Mouse (Mus musculus) limb, embryonic 10.5 days (tissue): ENCODE measurements at regions not wholly inside any gene's neighbourhood (a gene's known extent, or its start where the extent isn't known, plus 50 kb on each side); places are given as distances from the start of the nearest gene placed in this dataset.

Experiments
- DNase-seq: peaks from one replicate; pipeline ENCODE4 v3.0.0-alpha.2; 2017; ENCODE audit warnings: low spot score
- H3K27ac ChIP-seq: fragments of 300-500 bp; sonication (generic); 2 replicates; pipeline ENCODE4 v1.5.1; 2016; ENCODE audit warnings: mild to moderate bottlenecking
- H3K27me3 ChIP-seq: fragments of 300-500 bp; sonication (generic); 2 replicates; pipeline ENCODE4 v1.6.1; 2016; ENCODE audit warnings: low read depth, mild to moderate bottlenecking; ENCODE audit not compliant: poor library complexity, severe bottlenecking
- H3K36me3 ChIP-seq: fragments of 300-500 bp; sonication (generic); 2 replicates; pipeline ENCODE4 v1.6.1; 2016; ENCODE audit warnings: mild to moderate bottlenecking, moderate library complexity
- H3K4me1 ChIP-seq: fragments of 300-500 bp; sonication (generic); 2 replicates; pipeline ENCODE4 v1.6.1; 2016
- H3K4me3 ChIP-seq: fragments of 300-500 bp; sonication (generic); 2 replicates; pipeline ENCODE4 v1.5.1; 2016; ENCODE audit warnings: mild to moderate bottlenecking, moderate library complexity
- H3K9me3 ChIP-seq: fragments of 300-500 bp; sonication (generic); replicated peaks from 2 replicates; pipeline ENCODE4 v1.6.1; 2016; ENCODE audit warnings: mild to moderate bottlenecking
- WGBS: fragments of 180-500 bp; shearing (Covaris S2); methylation state at CpG from one replicate; pipeline ENCODE4 v1.1.7; 2016; 5-methylcytosine and 5-hydroxymethylcytosine counted together

DNA sequence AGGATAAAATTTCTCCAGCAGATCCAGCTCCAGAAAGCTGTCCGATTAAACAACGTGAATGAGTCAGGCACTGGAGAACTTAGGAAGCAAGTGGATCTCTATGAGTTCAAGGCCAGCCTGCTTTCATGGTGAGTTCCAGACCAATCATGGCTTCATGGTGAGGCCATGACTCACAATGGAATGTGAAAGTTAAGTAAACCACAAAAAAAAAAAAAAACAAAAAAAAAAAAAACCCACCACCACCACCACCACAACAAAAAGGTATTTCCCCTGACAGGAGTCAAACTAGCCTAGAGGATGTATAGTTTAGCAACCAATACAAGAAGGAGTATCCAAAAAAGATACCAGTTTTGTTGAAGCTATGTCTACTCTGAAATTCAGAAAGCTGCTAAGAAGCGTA, 188.5 kb upstream of the Adgrl2 start:
- Histone ChIP-seq H3K4me1 (peaks cover 39% of the 10 kb centered on the region), H3K4me3 (no peak overlapping the region), H3K36me3 (no peaks in the 10 kb centered on the region), H3K27ac (no peak overlapping the region), H3K9me3 (no peaks in the 10 kb centered on the region), H3K27me3 (no peaks in the 10 kb centered on the region)
- DNase-seq, result no peak
- 95% methylated on average over 3 of the region's 3 CpGs for WGBS

DNA sequence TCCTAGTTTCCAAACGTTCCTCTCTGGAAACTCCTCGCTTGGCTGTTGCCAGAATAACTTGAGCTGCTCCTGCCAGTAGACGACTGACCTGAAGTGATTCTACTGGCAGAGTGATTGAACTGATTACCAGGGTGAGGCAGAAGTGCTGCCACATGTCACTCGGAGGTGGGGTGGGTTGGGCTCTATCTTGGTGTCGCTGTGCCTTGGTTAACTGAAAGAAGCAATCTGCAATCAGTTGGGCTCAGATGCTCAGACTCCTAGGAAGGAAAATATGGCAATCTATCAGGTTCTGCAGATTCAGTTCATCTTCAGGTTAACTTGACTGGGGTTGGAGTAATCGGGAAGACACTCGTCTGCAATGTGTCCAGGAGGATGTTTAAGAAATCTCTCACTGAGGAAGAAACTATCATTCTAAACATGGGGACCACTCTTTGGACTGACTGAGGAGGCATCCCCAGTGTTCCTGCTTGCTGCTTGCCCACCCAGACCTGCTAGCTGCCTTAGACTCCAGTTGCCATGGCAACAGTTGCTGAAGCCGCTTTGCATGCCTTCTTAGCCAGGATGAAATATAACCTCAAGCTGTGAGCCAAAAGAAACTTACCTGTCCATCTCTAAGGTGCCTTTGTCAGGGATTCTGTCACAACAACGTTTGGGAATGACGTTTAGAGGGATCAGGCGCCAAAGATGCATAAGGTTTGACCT, 184.5 kb upstream of the Adgrl2 start:
- H3K4me1 ChIP-seq, result peaks cover 26% of the 10 kb centered on the region
- WGBS, result 71% methylated on average over 11 of the region's 11 CpGs
- no peaks in the 10 kb centered on the region for H3K27me3 ChIP-seq
- no peak overlapping the region for H3K4me3 ChIP-seq
- H3K36me3 ChIP-seq, result no peaks in the 10 kb centered on the region
- DNase-seq, result no peak
- no peak overlapping the region for H3K27ac ChIP-seq
- H3K9me3 ChIP-seq, result no peaks in the 10 kb centered on the region

DNA sequence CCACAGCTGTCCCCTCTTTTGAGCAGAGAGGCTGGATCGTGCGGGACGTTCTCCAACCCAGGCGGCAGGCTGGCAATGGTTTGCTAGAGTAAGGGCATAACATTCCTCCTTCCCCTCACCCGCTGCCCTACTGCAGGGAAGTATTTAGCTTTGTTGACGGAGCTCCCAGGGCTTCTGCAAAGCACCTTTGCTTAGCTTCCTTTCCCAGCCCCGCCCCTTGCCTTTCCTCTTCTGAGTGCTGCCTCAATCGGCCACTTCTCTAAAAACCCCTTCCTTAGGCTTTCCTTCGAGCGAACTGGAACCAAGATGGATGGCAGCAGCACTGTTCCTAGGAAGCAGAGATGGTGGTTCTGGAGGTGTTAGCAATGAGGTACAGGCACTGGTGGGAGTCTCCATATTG, 183.2 kb upstream of the Adgrl2 start:
- Histone ChIP-seq H3K4me1 (peaks cover 25% of the 10 kb centered on the region), H3K4me3 (no peak overlapping the region), H3K36me3 (no peaks in the 10 kb centered on the region), H3K9me3 (no peaks in the 10 kb centered on the region), H3K27ac (no peak overlapping the region), H3K27me3 (no peaks in the 10 kb centered on the region)
- no peak for DNase-seq
- WGBS, result 40% methylated on average over 10 of the region's 10 CpGs

DNA sequence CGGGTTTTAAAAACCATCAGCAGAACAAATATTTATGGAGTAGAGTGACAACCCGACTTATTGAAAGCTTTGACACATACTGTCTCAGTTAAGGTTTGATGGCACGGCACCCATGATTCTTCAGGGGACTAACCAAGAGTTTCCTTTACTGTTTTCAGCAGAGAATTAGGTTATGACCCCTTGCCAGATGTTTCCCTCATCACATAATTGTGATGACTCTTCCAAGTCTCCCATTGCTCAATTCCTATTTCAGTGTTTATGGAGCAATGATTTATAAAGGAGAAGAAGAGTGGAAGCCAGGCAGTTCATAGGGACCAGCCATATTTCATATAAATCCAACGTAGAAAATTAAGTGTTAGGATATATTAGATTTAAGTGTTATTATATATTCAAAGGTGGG, 181.4 kb upstream of the Adgrl2 start:
- H3K27me3 ChIP-seq, result no peaks in the 10 kb centered on the region
- WGBS, result 82% methylated on average over 4 of the region's 4 CpGs
- no peak overlapping the region for H3K27ac ChIP-seq
- no peaks in the 10 kb centered on the region for H3K36me3 ChIP-seq
- no peak overlapping the region for H3K4me3 ChIP-seq
- H3K4me1 ChIP-seq, result peaks cover 25% of the 10 kb centered on the region
- H3K9me3 ChIP-seq, result no peaks in the 10 kb centered on the region
- DNase-seq, result no peak

DNA sequence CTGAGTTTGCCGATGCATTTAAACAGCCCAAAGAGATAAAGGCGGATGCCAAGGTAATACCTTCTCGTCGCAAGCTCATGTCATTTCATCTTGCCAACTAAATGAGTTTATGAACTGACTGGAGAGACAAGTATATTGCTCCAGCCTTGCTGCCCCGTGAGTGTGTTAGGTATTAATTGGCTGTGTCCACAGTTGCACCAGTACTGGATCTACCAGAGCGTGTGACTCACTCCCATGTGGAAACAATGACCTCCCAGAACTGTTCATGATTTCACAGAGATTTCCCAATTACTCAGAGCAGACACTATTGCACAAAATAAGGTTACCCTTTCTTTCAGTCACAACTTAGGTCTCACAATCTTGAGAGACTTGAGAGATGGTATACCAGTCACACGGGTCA, 179.8 kb upstream of the Adgrl2 start:
- Histone ChIP-seq H3K36me3 (no peaks in the 10 kb centered on the region), H3K4me1 (peaks cover 21% of the 10 kb centered on the region), H3K27ac (peak overlapping the region; percentile 16; the same call in 1 of the 2 replicates), H3K4me3 (no peak overlapping the region), H3K27me3 (no peaks in the 10 kb centered on the region), H3K9me3 (no peaks in the 10 kb centered on the region)
- 83% methylated on average over 7 of the region's 7 CpGs for WGBS
- no peak for DNase-seq

DNA sequence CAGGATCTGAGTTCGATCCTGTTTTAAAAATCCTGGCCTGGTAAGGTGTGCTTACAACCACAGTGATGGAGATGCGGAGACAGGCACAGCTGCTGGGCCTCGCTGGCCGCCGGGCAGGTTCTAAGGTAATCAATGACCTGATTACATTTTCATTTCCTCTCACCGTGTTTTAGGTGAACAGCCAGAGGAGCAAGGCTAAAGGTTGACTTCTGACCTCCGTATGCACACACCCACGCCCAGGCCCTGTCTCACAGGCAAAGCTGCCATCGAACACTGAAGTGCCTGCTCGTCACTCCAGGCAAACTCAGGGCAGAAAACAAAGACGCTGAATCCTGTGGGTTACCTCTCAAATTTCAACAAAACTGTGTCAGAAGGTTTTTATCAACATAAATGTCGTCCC, 179.1 kb upstream of the Adgrl2 start:
- Histone ChIP-seq H3K4me3 (no peak overlapping the region), H3K9me3 (no peaks in the 10 kb centered on the region), H3K27ac (0 out of 2 replicates have a peak overlapping the region, but pooled peaks have one; percentile 16), H3K4me1 (peaks cover 18% of the 10 kb centered on the region), H3K27me3 (no peaks in the 10 kb centered on the region), H3K36me3 (no peaks in the 10 kb centered on the region)
- no peak for DNase-seq
- 59% methylated on average over 12 of the region's 12 CpGs for WGBS

DNA sequence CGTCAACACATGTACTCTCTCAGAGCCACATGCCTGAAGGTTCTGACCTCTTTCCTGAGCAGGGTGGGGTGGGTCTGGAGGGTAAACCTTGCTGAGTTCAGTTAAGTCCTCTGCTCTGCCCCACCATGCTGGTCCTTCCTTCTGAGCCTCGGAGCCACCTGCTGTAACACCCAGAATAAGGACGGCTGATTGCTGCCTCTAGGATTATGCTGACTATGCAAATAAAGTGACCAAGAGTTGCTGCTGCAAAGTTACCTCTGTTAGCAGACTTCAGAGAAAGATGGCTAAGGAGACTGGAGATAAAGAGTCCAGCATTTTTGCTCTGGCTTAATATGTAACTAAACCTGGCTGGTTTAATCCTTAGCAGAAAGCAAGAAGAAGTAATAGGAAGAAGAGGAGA, 177.6 kb upstream of the Adgrl2 start:
- H3K27ac ChIP-seq, result no peak overlapping the region
- H3K27me3 ChIP-seq, result no peaks in the 10 kb centered on the region
- 88% methylated on average over 3 of the region's 3 CpGs for WGBS
- no peak for DNase-seq
- no peaks in the 10 kb centered on the region for H3K36me3 ChIP-seq
- peaks cover 15% of the 10 kb centered on the region for H3K4me1 ChIP-seq
- no peak overlapping the region for H3K4me3 ChIP-seq
- no peaks in the 10 kb centered on the region for H3K9me3 ChIP-seq

DNA sequence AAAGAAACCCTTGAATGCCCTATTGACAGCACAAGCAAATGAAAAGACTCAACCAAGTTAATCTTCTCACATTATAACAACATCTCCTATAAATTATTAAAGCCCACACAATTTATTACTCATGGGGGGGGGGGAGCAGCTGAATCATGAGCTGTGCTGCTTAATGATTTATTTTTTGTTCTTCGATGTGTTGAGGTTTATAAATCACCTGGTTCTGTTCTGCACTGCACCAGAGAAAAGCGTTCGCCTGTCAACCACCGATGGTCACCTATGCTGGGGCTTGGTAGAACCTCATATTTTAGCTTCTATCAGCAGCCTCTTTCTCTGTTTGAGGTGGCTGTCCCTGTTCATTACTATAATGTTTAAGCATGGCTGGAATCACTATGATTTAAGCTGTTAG, 174.4 kb upstream of the Adgrl2 start:
- Histone ChIP-seq H3K27me3 (no peaks in the 10 kb centered on the region), H3K36me3 (no peaks in the 10 kb centered on the region), H3K4me1 (peaks cover 16% of the 10 kb centered on the region), H3K4me3 (no peak overlapping the region), H3K9me3 (no peaks in the 10 kb centered on the region), H3K27ac (no peak overlapping the region)
- no peak for DNase-seq
- WGBS, result 78% methylated on average over 4 of the region's 4 CpGs

DNA sequence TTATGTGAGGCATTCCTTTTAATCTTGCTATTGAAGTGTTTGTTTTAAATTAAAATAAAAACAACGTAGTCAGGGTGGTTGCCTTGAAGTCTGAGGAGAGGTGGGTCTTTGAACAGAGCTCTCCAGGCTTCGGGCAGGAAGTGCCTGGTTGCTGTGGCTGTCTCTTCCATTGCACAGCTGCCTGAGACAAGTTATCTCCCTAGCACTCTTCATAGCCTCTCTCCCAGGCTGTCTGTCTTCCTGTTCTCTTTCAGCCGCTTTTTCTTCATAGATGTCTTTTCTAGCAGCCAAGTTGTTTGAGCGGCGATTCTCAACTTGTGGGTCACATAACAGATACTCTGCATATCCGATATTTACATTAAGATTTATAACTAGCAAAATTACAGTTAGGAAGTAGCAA, 173.2 kb upstream of the Adgrl2 start:
- Histone ChIP-seq H3K9me3 (no peaks in the 10 kb centered on the region), H3K36me3 (no peaks in the 10 kb centered on the region), H3K27me3 (no peaks in the 10 kb centered on the region), H3K4me1 (peaks cover 11% of the 10 kb centered on the region; the same call in 1 of the 2 replicates), H3K27ac (no peak overlapping the region), H3K4me3 (no peak overlapping the region)
- WGBS, result 78% methylated on average over 6 of the region's 6 CpGs
- no peak for DNase-seq

DNA sequence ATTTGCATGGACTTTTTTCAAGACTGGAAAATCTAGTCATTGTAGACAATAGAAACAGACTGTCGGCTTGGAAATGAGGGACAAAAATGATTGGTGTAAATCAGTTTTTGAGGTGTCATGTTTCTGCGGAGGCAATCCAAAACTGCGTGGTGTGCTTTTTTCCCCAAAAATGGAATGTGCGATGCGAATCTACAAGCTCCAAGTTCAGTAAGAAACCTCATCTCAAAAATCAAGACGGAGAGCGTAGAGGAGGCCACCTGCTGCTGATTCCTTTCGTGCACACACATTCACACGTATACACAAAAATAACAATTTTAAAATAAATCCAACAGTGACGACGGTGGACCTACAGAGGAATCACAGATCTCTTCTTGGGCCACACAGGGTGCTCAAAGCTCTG, 170.5 kb upstream of the Adgrl2 start:
- peak; percentile 12 for DNase-seq
- no peak overlapping the region for H3K4me3 ChIP-seq
- no peaks in the 10 kb centered on the region for H3K36me3 ChIP-seq
- H3K27ac ChIP-seq, result no peak overlapping the region
- WGBS, result 94% methylated on average over 11 of the region's 11 CpGs
- no peaks in the 10 kb centered on the region for H3K27me3 ChIP-seq
- no peaks in the 10 kb centered on the region for H3K9me3 ChIP-seq
- peaks cover 11% of the 10 kb centered on the region; the same call in 1 of the 2 replicates for H3K4me1 ChIP-seq

DNA sequence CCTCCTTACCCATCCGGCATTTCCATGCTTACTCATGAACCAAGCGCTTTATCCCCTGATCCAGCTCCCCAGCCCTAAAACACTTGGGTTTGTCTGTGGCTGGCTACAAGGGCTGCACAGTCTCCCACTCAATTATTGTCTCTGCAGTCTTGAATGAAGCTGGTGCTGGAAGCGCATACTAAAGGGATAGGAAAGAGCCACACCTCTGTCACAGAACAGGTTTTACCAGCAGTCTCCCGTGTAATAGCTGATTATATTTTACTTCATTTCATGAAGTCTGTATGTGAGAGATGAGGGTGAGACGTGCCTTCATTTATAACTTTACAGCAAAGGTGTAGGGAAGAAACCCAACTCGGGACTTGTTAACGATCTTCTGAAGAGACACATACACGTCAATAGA, 167.0 kb upstream of the Adgrl2 start:
- 94% methylated on average over 8 of the region's 8 CpGs for WGBS
- no peak for DNase-seq
- H3K36me3 ChIP-seq, result no peaks in the 10 kb centered on the region
- 0 out of 2 replicates have a peak, but pooled peaks cover 5% of the 10 kb centered on the region for H3K4me1 ChIP-seq
- H3K27ac ChIP-seq, result no peak overlapping the region
- no peak overlapping the region for H3K4me3 ChIP-seq
- no peaks in the 10 kb centered on the region for H3K27me3 ChIP-seq
- no peaks in the 10 kb centered on the region for H3K9me3 ChIP-seq

DNA sequence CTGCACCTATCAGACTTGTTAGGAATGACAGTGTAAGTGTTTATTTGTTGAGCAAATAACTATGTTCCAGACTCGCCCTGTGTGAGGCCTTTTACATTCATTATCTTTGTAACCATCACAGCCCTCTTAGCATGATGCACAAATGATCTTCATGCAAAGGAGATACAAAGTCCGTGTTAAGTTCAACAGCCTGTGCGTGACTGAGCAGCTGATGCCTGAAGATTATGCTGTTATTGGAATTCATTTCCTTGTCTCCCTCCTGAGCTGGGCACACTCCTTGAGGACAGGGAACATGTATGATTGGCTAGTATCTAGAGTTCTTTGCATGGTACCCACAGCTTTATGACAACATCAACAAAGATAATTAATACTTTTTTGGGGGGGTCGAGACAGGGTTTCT, 162.0 kb upstream of the Adgrl2 start:
- DNase-seq, result no peak
- Histone ChIP-seq H3K27me3 (peaks cover 19% of the 10 kb centered on the region; the same call in 1 of the 2 replicates), H3K4me1 (no peaks in the 10 kb centered on the region), H3K36me3 (no peaks in the 10 kb centered on the region), H3K4me3 (no peak overlapping the region), H3K9me3 (no peaks in the 10 kb centered on the region), H3K27ac (no peak overlapping the region)
- WGBS, result 88% methylated on average over 4 of the region's 4 CpGs

DNA sequence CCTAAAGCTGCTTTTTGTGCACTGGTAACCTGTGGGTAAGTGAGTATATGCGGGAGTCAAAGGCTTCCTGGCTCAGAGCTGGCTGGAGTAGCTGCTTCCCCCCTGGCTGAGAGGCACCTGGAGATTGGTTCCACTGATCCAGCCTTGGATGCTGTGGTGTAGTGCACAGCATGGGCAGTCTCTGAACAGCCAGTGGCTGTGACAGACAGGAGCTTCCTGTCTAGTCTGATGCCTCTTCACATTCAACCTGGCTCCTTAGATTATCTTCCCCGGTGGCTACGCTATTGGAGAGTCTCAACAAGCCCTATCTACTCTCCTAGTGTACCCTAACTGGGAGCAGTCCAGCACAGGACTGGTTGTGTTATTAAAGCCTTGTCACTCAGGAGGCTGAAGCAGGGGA, 160.4 kb upstream of the Adgrl2 start:
- no peak for DNase-seq
- H3K4me3 ChIP-seq, result no peak overlapping the region
- peaks cover 25% of the 10 kb centered on the region; the same call in 1 of the 2 replicates for H3K27me3 ChIP-seq
- H3K27ac ChIP-seq, result no peak overlapping the region
- H3K4me1 ChIP-seq, result peaks cover 7% of the 10 kb centered on the region
- H3K36me3 ChIP-seq, result no peaks in the 10 kb centered on the region
- no peaks in the 10 kb centered on the region for H3K9me3 ChIP-seq
- 89% methylated on average over 3 of the region's 3 CpGs for WGBS

DNA sequence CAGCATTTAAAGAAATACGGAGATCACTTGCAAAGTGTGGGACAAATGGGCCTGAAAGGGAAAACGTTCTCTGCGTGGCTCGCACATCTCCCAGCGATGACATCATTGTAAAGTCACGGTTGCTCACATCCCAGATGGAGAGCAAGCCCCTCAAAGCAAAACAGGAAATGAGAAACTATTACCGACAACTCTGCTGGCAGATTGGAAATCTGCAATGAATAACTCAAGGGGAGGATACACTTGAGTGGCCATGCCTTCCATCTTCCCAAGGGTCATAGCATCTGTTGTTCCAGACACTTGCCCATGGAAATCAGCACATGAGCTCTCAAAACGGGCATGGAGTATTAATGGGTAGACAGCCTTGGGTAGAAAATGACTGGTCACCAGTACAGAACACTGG, 158.3 kb upstream of the Adgrl2 start:
- H3K4me1 ChIP-seq, result peaks cover 7% of the 10 kb centered on the region
- H3K9me3 ChIP-seq, result no peaks in the 10 kb centered on the region
- H3K27ac ChIP-seq, result no peak overlapping the region
- no peaks in the 10 kb centered on the region for H3K36me3 ChIP-seq
- H3K27me3 ChIP-seq, result peaks cover 38% of the 10 kb centered on the region; the same call in 1 of the 2 replicates
- no peak overlapping the region for H3K4me3 ChIP-seq
- no peak for DNase-seq
- WGBS, result 80% methylated on average over 8 of the region's 8 CpGs
